Mouse (Mus musculus) midbrain, postnatal 0 days (tissue): ENCODE data around the gene Spsb4. TPM values are rescaled to one million over a fixed set of nuclear protein-coding genes. Genes with fewer than 3 reads are reported as not detected.

ENCODE experiments used
- ATAC-seq: fragments of 200-750 bp; cut with Nextera tagmentation; 2 replicates; pipeline ENCODE4 v1.8.0; 2017; ENCODE audit warnings: moderate number of reproducible peaks, mild to moderate bottlenecking, moderate TSS enrichment, moderate library complexity; ENCODE audit not compliant: low FRiP score
- DNase-seq: peaks from one replicate; pipeline ENCODE4 v3.0.0-alpha.2; 2015; ENCODE audit warnings: low spot score
- H3K27ac ChIP-seq: fragments of 300-500 bp; sonication (generic); 2 replicates; pipeline ENCODE4 v1.5.1; 2014; ENCODE audit warnings: low read depth, mild to moderate bottlenecking, low read length, mixed read lengths
- H3K27me3 ChIP-seq: fragments of 300-500 bp; sonication (generic); 2 replicates; pipeline ENCODE4 v1.6.1; 2014; ENCODE audit warnings: low read length, control low read depth, mixed read lengths; ENCODE audit not compliant: insufficient read depth
- H3K36me3 ChIP-seq: fragments of 300-500 bp; sonication (generic); 2 replicates; pipeline ENCODE4 v1.6.1; 2014; ENCODE audit warnings: low read length, control low read depth, mixed read lengths; ENCODE audit not compliant: insufficient read depth
- H3K4me1 ChIP-seq: fragments of 300-500 bp; sonication (generic); 2 replicates; pipeline ENCODE4 v1.6.1; 2014; ENCODE audit warnings: mild to moderate bottlenecking, control low read depth, antibody characterized with exemption, low read length, mixed read lengths; ENCODE audit not compliant: insufficient read depth
- H3K4me2 ChIP-seq: fragments of 300-500 bp; sonication (generic); 2 replicates; pipeline ENCODE4 v1.6.1; 2014; ENCODE audit warnings: low read depth, mild to moderate bottlenecking, low read length, mixed read lengths; ENCODE audit not compliant: poor library complexity, severe bottlenecking
- H3K4me3 ChIP-seq: fragments of 300-500 bp; sonication (generic); 2 replicates; pipeline ENCODE4 v1.5.1; 2014; ENCODE audit warnings: low read depth, mild to moderate bottlenecking, low read length, moderate library complexity
- H3K9ac ChIP-seq: fragments of 300-500 bp; sonication (generic); replicated peaks from 2 replicates; pipeline ENCODE4 v1.6.1; 2014; ENCODE audit warnings: mild to moderate bottlenecking, low read length, moderate library complexity, mixed read lengths; ENCODE audit not compliant: poor library complexity, severe bottlenecking
- H3K9me3 ChIP-seq: fragments of 300-500 bp; sonication (generic); 2 replicates; pipeline ENCODE4 v1.6.1; 2016; ENCODE audit warnings: low read length, control low read depth
- CTCF ChIP-seq: IDR thresholded peaks from 2 replicates; pipeline ENCODE4 v1.5.1; 2016; ENCODE audit warnings: antibody characterized with exemption, mild to moderate bottlenecking
- WGBS: fragments of 180-500 bp; shearing (Covaris S2); extraction: QIAGEN DNeasy Blood & Tissue Kit; methylation state at CpG from one replicate; pipeline ENCODE4 v1.1.7; 2014; 5-methylcytosine and 5-hydroxymethylcytosine counted together
- polyA plus RNA-seq: library from polyadenylated mRNA; unstranded; fragments of >200 nt; fragmentation: Nextera tagmentation; extraction: Ambion mirVana; gene quantifications from 2 replicates; pipeline ENCODE4 v1.2.1, GENCODE M21; 2015
- total RNA-seq: library from RNA; depleted of rRNA; stranded (reverse); fragments of >200 nt; gene quantifications from 2 replicates; pipeline ENCODE4 v1.2.3, GENCODE M21; 2014; rRNA removed

Spsb4 gene
- total and polyA plus RNA-seq, 2 experiments from 2014 or later = 21.2 to 38.9 TPM

- H3K36me3 ChIP-seq = no peaks in the 10 kb centered on the region
- no peak for ATAC-seq
Measured at GRCm38 (mm10) chr9:96904360-96905355, 114.0 kb downstream of the Spsb4 start.

GRCm38 (mm10) chr9:96899717-96900116 lies 118.9 kb downstream of the Spsb4 start:
- Histone ChIP-seq H3K9ac (no peak overlapping the region), H3K4me3 (no peak overlapping the region), H3K9me3 (no peaks in the 10 kb centered on the region), H3K27me3 (no peaks in the 10 kb centered on the region), H3K27ac (no peak overlapping the region), H3K36me3 (no peaks in the 10 kb centered on the region), H3K4me2 (no peak overlapping the region), H3K4me1 (no peaks in the 10 kb centered on the region)
- DNase-seq = no peak
- TF ChIP-seq CTCF = no peak
- 88% methylated on average over 5 of the region's 5 CpGs for WGBS
- no peak for ATAC-seq

More at GRCm38 (mm10) chr9:96904360-96905355, 114.0 kb downstream of the Spsb4 start:
- no peak for TF ChIP-seq CTCF
- H3K4me1 ChIP-seq = no peaks in the 10 kb centered on the region
- H3K27me3 ChIP-seq = no peaks in the 10 kb centered on the region
- H3K27ac ChIP-seq = no peak overlapping the region
- no peak overlapping the region for H3K4me2 ChIP-seq
- no peaks in the 10 kb centered on the region for H3K9me3 ChIP-seq
- no peak overlapping the region for H3K4me3 ChIP-seq
- 73% methylated on average over 7 of the region's 7 CpGs for WGBS
- no peak overlapping the region for H3K9ac ChIP-seq
- DNase-seq = peak; percentile 20

DNA sequence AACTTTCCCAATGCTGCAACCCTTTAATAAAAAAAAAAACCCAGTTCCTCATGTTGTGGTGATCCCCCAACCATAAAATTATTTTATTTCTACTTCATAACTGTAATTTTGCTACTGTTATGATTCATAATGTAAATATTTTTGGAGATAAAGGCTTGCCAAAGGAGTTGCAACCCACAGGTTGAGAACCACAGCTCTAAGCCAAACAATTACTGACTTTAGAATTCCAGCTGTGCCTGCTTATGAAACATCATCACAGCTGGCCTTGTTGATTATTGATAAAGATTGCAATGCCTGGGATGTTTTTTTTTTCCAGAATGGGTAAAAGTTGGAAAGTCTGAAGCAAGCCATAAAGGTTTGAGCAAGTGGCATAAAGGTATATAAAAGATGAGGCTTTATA lies 119.6 kb downstream of the Spsb4 start:
- Histone ChIP-seq H3K9me3 (no peaks in the 10 kb centered on the region), H3K9ac (no peak overlapping the region), H3K4me1 (no peaks in the 10 kb centered on the region), H3K4me2 (no peak overlapping the region), H3K27me3 (no peaks in the 10 kb centered on the region), H3K36me3 (no peaks in the 10 kb centered on the region), H3K27ac (no peak overlapping the region), H3K4me3 (no peak overlapping the region)
- DNase-seq = no peak
- ATAC-seq = no peak
- TF ChIP-seq CTCF = no peak

DNA sequence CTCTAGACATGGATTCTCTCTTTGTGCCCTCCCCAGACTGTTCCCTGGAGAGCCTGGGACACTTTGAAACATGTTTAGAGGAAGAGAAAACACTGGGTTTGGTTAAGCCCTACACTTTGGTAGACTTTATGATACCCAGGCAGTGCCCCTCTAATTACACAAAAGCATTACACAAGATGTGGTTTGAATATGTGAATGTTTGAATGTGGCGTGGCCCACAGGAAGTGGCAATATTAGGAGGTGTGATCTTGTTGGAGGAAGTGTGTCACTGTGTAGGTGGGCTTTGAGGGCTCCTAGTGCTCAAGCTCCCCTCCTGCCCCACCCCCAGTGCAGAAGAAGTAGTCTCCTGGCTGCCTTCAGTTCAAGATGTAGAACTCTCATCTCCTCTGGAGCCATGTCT lies 122.0 kb downstream of the Spsb4 start:
- Histone ChIP-seq H3K4me1 (no peaks in the 10 kb centered on the region; the same call in 1 of the 2 replicates), H3K4me3 (no peak overlapping the region), H3K9me3 (no peaks in the 10 kb centered on the region), H3K9ac (no peak overlapping the region), H3K4me2 (no peak overlapping the region), H3K36me3 (no peaks in the 10 kb centered on the region), H3K27me3 (no peaks in the 10 kb centered on the region), H3K27ac (no peak overlapping the region)
- no peak for TF ChIP-seq CTCF
- WGBS = 94% methylated on average over 1 of the region's 1 CpGs
- no peak for DNase-seq
- ATAC-seq = no peak

- Histone ChIP-seq H3K4me2 (no peak overlapping the region), H3K9me3 (no peaks in the 10 kb centered on the region), H3K4me3 (no peak overlapping the region), H3K4me1 (no peaks in the 10 kb centered on the region; the same call in 1 of the 2 replicates), H3K27ac (no peak overlapping the region), H3K36me3 (no peaks in the 10 kb centered on the region), H3K27me3 (no peaks in the 10 kb centered on the region), H3K9ac (no peak overlapping the region)
- DNase-seq (no peak), ATAC-seq (no peak)
- 78% methylated on average over 5 of the region's 5 CpGs for WGBS
- TF ChIP-seq CTCF = no peak
Measured at GRCm38 (mm10) chr9:96893582-96893981, 125.1 kb downstream of the Spsb4 start.

Other genes with a start within 250 kb of the Spsb4 start
- 27.0 and 42.3 TPM in 2 replicates for gene Pxylp1, start 126.2 kb downstream of the Spsb4 start, total RNA-seq
- 23.5 and 24.6 TPM in 2 replicates for gene Pxylp1, start 126.2 kb downstream of the Spsb4 start, polyA plus RNA-seq
- 91.0 and 164 TPM in 2 replicates for gene Slc25a36, start 92.3 kb upstream of the Spsb4 start, total RNA-seq
- 62.9 and 65.1 TPM in 2 replicates for gene Slc25a36, start 92.3 kb upstream of the Spsb4 start, polyA plus RNA-seq